In the genomic region with DNA sequence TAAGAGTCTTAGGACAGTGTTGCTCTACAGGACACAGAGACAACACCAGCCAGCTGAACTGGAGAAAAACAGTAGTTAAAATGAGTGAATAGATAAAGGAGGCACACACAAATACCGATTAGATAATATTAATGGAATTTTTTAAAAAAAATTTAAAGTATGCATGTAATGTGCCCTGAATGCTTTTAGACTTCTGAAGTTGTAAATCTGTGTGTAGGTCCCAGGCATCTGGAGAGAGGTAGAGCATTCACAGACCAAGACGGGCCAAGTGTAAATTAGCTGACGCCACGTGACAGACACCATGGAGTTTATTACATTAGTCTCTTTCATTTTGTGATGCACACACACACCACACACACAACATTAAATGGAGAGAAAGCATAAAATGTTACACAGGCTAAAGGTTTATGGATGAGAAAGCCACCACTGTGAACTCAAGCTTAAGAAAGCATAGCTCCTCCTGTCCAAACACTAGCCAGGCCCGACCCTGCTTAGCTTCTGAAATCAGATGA, we compare ENCODE assay signal across 18 mouse cellular contexts. TPM values are rescaled to one million over a fixed set of nuclear protein-coding genes. Genes with fewer than 3 reads are reported as not detected.
DNase-seq lines count a peak whose midpoint lies in the region; ATAC-seq lines count a peak whose summit lies in the region.
"Had no signal": no experiment of that assay in that cellular context is flagged by ENCODE, and none has a peak within 500 bp of the region (broad histone marks: within the 10 kb centered on the region; RNA-seq: fewer than 3 reads in every experiment).

No protein-coding gene starts in this region.

- H3K9me3 ChIP-seq in heart, embryonic 15.5 days (replicated peaks) = no peaks in the 10 kb centered on the region
- H3K9me3 ChIP-seq in liver, embryonic 13.5 days (replicated peaks) = no peaks in the 10 kb centered on the region
- no peaks in the 10 kb centered on the region for H3K9me3 ChIP-seq in liver, embryonic 16.5 days (replicated peaks; ENCODE audit: control insufficient read depth, low read length)
- H3K9me3 ChIP-seq: forebrain, embryonic 15.5 days; midbrain, embryonic 12.5 days had no signal

- no peak for DNase-seq in heart, postnatal 14 days
- DNase-seq in liver, embryonic 13.5 days = no peak
- no peak for DNase-seq in liver
- DNase-seq in spleen, postnatal 36 days (ENCODE audit: low spot score in 2 of 2) = no peak
- DNase-seq: cerebellum, adult 11-12 months; lung, adult 18-20 months had no signal

- H3K9ac ChIP-seq in heart, embryonic 15.5 days = no peak overlapping the region
- H3K9ac ChIP-seq in liver, embryonic 13.5 days = no peak overlapping the region
- H3K9ac ChIP-seq in liver, embryonic 16.5 days (ENCODE audit: low read depth, low read length) = no peak overlapping the region
- H3K9ac ChIP-seq: forebrain, embryonic 15.5 days; midbrain, embryonic 12.5 days had no signal

- H3K27ac ChIP-seq in heart, embryonic 15.5 days = 0 out of 2 replicates have a peak overlapping the region, but pooled peaks have one; percentile 0
- peak overlapping the region; percentile 62 for H3K27ac ChIP-seq in liver, embryonic 13.5 days
- 0 out of 2 replicates have a peak overlapping the region, but pooled peaks have one; percentile 5 for H3K27ac ChIP-seq in brown adipose tissue, adult 24 weeks (replicated peaks; ENCODE audit: low read depth, low read length)
- peak overlapping the region; percentile 39; the same call in 1 of the 2 replicates for H3K27ac ChIP-seq in liver, embryonic 16.5 days (ENCODE audit: low read length)
- H3K27ac ChIP-seq: forebrain, embryonic 15.5 days; left cerebral cortex, adult 2 months; midbrain, embryonic 12.5 days had no signal

- intact Hi-C loops in heart, postnatal 14 days (cut with DNase I) = no loop called here

- H3K4me2 ChIP-seq in heart, embryonic 15.5 days = no peak overlapping the region
- no peak overlapping the region for H3K4me2 ChIP-seq in liver, embryonic 13.5 days
- no peak overlapping the region for H3K4me2 ChIP-seq in liver, embryonic 16.5 days (ENCODE audit: low read depth, low read length)
- H3K4me2 ChIP-seq: forebrain, embryonic 15.5 days; midbrain, embryonic 12.5 days had no signal

- WGBS in heart, embryonic 15.5 days = 41% methylated on average over 5 of the region's 5 CpGs
- WGBS in liver, embryonic 13.5 days (ENCODE audit: insufficient replicate concordance) = 55% methylated on average over 5 of the region's 5 CpGs
- 62% methylated on average over 5 of the region's 5 CpGs for WGBS in liver, embryonic 16.5 days (ENCODE audit: insufficient replicate concordance)

- peaks cover 6% of the 10 kb centered on the region for H3K4me1 ChIP-seq in heart, embryonic 15.5 days (replicated peaks)
- peaks cover 19% of the 10 kb centered on the region for H3K4me1 ChIP-seq in liver, embryonic 13.5 days (replicated peaks)
- H3K4me1 ChIP-seq in brown adipose tissue, adult 24 weeks (ENCODE audit: control insufficient read depth, insufficient read depth, insufficient read length, low read length) = peaks cover 6% of the 10 kb centered on the region; the same call in 1 of the 2 replicates
- H3K4me1 ChIP-seq in liver, embryonic 16.5 days (ENCODE audit: control insufficient read depth, low read depth, low read length) = peaks cover 9% of the 10 kb centered on the region
- H3K4me1 ChIP-seq: forebrain, embryonic 15.5 days; midbrain, embryonic 12.5 days had no signal

- no peak for ATAC-seq in heart, embryonic 15.5 days (replicated peaks; ENCODE audit: insufficient number of reproducible peaks, insufficient read depth, low FRiP score, low read depth)
- no peak for ATAC-seq in liver, embryonic 13.5 days (ENCODE audit: low read depth)
- ATAC-seq in liver, embryonic 16.5 days (ENCODE audit: low read depth) = no peak
- ATAC-seq in activated CD4-positive, CD25-positive, alpha-beta regulatory T cell, adult 4 months = no peak
- ATAC-seq: forebrain, embryonic 15.5 days; hindbrain, embryonic 16.5 days had no signal

- H3K27me3 ChIP-seq in heart, embryonic 15.5 days = no peaks in the 10 kb centered on the region
- H3K27me3 ChIP-seq in liver, embryonic 13.5 days = no peaks in the 10 kb centered on the region
- H3K27me3 ChIP-seq in liver, embryonic 16.5 days (ENCODE audit: control insufficient read depth, insufficient read depth, low read depth, low read length) = no peaks in the 10 kb centered on the region
- H3K27me3 ChIP-seq: forebrain, embryonic 15.5 days; midbrain, embryonic 12.5 days had no signal

- H3K4me3 ChIP-seq in heart, embryonic 15.5 days = no peak overlapping the region
- no peak overlapping the region for H3K4me3 ChIP-seq in liver, embryonic 13.5 days (replicated peaks)
- no peak overlapping the region for H3K4me3 ChIP-seq in brown adipose tissue, adult 24 weeks (ENCODE audit: insufficient read depth, low read depth, low read length)
- no peak overlapping the region for H3K4me3 ChIP-seq in liver, embryonic 16.5 days (ENCODE audit: low read depth, low read length)
- H3K4me3 ChIP-seq: forebrain, embryonic 15.5 days; left cerebral cortex, adult 2 months; midbrain, embryonic 12.5 days had no signal

- H3K36me3 ChIP-seq in heart, embryonic 15.5 days = no peaks in the 10 kb centered on the region
- no peaks in the 10 kb centered on the region for H3K36me3 ChIP-seq in liver, embryonic 13.5 days
- no peaks in the 10 kb centered on the region for H3K36me3 ChIP-seq in liver, embryonic 16.5 days (ENCODE audit: control insufficient read depth, insufficient read depth)
- H3K36me3 ChIP-seq: forebrain, embryonic 15.5 days; midbrain, embryonic 12.5 days had no signal

RNA-seq across cellular contexts. Expression of gene Gm10974, which starts 4.3 kb away (rescaled TPM):
- not detected in 2 replicates for polyA plus RNA-seq in heart, embryonic 15.5 days (2015; fragmentation: Nextera tagmentation; extraction: Ambion mirVana)
- total RNA-seq in heart, postnatal 14 days (2021) = not detected
- not detected in 2 replicates for polyA plus RNA-seq in liver, embryonic 13.5 days (2015; fragmentation: Nextera tagmentation; extraction: Ambion mirVana)
- not detected in 2 replicates for polyA plus RNA-seq in brown adipose tissue, adult 24 weeks (2012; ENCODE audit: insufficient read depth, insufficient read length, missing spikeins)
- polyA plus RNA-seq in liver, embryonic 16.5 days (2015; fragmentation: Nextera tagmentation; extraction: Ambion mirVana) = not detected in 2 replicates
- polyA plus RNA-seq in activated CD4-positive, CD25-positive, alpha-beta regulatory T cell, adult 4 months (2017; shearing (Covaris generic)) = not detected
- total RNA-seq: common myeloid progenitor, adult 5-6 weeks; gastrocnemius, adult 18-20 months; left cerebral cortex, adult 2 months had no signal
- polyA plus RNA-seq: forebrain, embryonic 15.5 days; heart, embryonic 14.5 days; hindbrain, embryonic 16.5 days; midbrain, embryonic 12.5 days; thymus, postnatal 0 days had no signal

RNA-seq across cellular contexts. Expression of gene Lrrk1, which starts 18.2 kb away (rescaled TPM):
- 7.8 and 10.9 TPM in 2 replicates for polyA plus RNA-seq in heart, embryonic 15.5 days (2015; fragmentation: Nextera tagmentation; extraction: Ambion mirVana)
- total RNA-seq in heart, postnatal 14 days (2021) = 10 to 100 TPM in 1 of 2 experiments, 1 to 10 TPM in 1; 9.1 to 10.5 TPM
- polyA plus RNA-seq in liver, embryonic 13.5 days (2015; fragmentation: Nextera tagmentation; extraction: Ambion mirVana) = 3.8 and 4.2 TPM in 2 replicates
- 2.1 and 2.5 TPM in 2 replicates for polyA plus RNA-seq in brown adipose tissue, adult 24 weeks (2012; ENCODE audit: insufficient read depth, insufficient read length, missing spikeins)
- 5.0 and 6.7 TPM in 2 replicates for polyA plus RNA-seq in liver, embryonic 16.5 days (2015; fragmentation: Nextera tagmentation; extraction: Ambion mirVana)
- 1 to 10 TPM; 1.2 to 2.6 TPM for polyA plus RNA-seq in activated CD4-positive, CD25-positive, alpha-beta regulatory T cell, adult 4 months (2017; shearing (Covaris generic))

RNA-seq across cellular contexts. Expression of gene Aldh1a3, which starts 57.3 kb away (rescaled TPM):
- 1.0 and 2.4 TPM in 2 replicates for polyA plus RNA-seq in heart, embryonic 15.5 days (2015; fragmentation: Nextera tagmentation; extraction: Ambion mirVana)
- 1 to 10 TPM; 1.5 to 1.6 TPM for total RNA-seq in heart, postnatal 14 days (2021)
- polyA plus RNA-seq in liver, embryonic 13.5 days (2015; fragmentation: Nextera tagmentation; extraction: Ambion mirVana) = 1.3 and 1.5 TPM in 2 replicates
- polyA plus RNA-seq in brown adipose tissue, adult 24 weeks (2012; ENCODE audit: insufficient read depth, insufficient read length, missing spikeins) = 1.6 and 3.0 TPM in 2 replicates
- polyA plus RNA-seq in liver, embryonic 16.5 days (2015; fragmentation: Nextera tagmentation; extraction: Ambion mirVana) = 0.73 and 0.78 TPM in 2 replicates
- polyA plus RNA-seq in activated CD4-positive, CD25-positive, alpha-beta regulatory T cell, adult 4 months (2017; shearing (Covaris generic)) = under 1 TPM in 1 of 2 experiments, not detected in 1; 0.60 TPM

Comparison
In these comparisons a context has a peak if more than half of its experiments do, and no peak if none do; other contexts are left out.
1. H3K27ac ChIP-seq: peak in every context shown above with its lines; median percentile 62 in liver, embryonic 13.5 days; 39 in liver, embryonic 16.5 days; 5 in brown adipose tissue, adult 24 weeks; 0 in heart, embryonic 15.5 days.